Mouse (Mus musculus) cortical plate, adult 2 months (tissue): ENCODE data around the gene Ppara. TPM values are rescaled to one million over a fixed set of nuclear protein-coding genes. Genes with fewer than 3 reads are reported as not detected.
A peak's percentile ranks its signal among the peaks of the same experiment; 100 is the strongest.

Experiments
- H3K27ac ChIP-seq: fragments of 200-500 bp; 2 replicates; pipeline ENCODE4 v1.5.1; 2012; ENCODE audit warnings: low read length, control low read depth, inconsistent platforms; ENCODE audit not compliant: insufficient read depth
- H3K4me1 ChIP-seq: fragments of 200-500 bp; 2 replicates; pipeline ENCODE4 v1.6.1; 2011; ENCODE audit warnings: low read length; ENCODE audit not compliant: control insufficient read depth, insufficient read depth
- H3K4me3 ChIP-seq: fragments of 200-500 bp; 2 replicates; pipeline ENCODE4 v1.5.1; 2011; ENCODE audit warnings: mild to moderate bottlenecking, low read length, control low read depth; ENCODE audit not compliant: insufficient read depth
- CTCF ChIP-seq: fragments of 200-500 bp; IDR thresholded peaks from 2 replicates; pipeline ENCODE4 v1.5.1; 2011; ENCODE audit warnings: mild to moderate bottlenecking, control low read depth, low read length; ENCODE audit not compliant: insufficient read depth; ENCODE audit errors: extremely low read depth
- POLR2A ChIP-seq: fragments of 200-500 bp; IDR thresholded peaks from 2 replicates; pipeline ENCODE4 v1.6.1; 2011; ENCODE audit warnings: mild to moderate bottlenecking, low read length, control low read depth; ENCODE audit not compliant: insufficient read depth; ENCODE audit errors: extremely low read depth
- polyA plus RNA-seq: library from polyadenylated mRNA; depleted of rRNA; stranded (reverse); fragments of >200 nt; gene quantifications from 2 replicates; pipeline ENCODE4 v1.2.3, GENCODE M21; 2012

Ppara gene
- polyA plus RNA-seq, 1 experiment = 2.0 TPM

- H3K4me3 ChIP-seq = no peak overlapping the region
- no peaks in the 10 kb centered on the region for H3K4me1 ChIP-seq
- H3K27ac ChIP-seq = no peak overlapping the region
- TF ChIP-seq CTCF (no peak), POLR2A (no peak)
Measured at GRCm38 (mm10) chr15:85749141-85749540, 14.4 kb downstream of the Ppara start.

DNA sequence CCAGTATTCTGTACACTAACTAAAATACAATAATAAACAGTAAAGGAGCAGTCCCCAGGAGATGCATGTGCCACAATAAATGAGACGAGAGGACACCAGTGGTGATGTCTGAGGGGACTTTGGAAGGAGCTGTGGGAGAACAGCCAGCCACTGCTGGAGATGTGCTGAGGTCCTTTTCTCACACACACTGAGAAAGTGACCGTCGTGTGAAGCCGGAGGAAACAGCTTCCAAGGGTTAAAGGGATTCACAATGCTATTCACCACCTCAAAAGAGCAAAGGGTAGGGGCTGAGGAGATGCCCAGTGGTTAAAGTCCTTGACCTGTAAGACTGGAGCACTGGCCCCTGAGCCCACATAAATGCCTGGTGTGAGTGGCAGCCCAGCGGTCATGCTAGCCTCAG is 15.3 kb downstream of the Ppara start:
- TF ChIP-seq CTCF = no peak
- TF ChIP-seq POLR2A = no peak
- Histone ChIP-seq H3K27ac (no peak overlapping the region), H3K4me1 (no peaks in the 10 kb centered on the region), H3K4me3 (no peak overlapping the region)

DNA sequence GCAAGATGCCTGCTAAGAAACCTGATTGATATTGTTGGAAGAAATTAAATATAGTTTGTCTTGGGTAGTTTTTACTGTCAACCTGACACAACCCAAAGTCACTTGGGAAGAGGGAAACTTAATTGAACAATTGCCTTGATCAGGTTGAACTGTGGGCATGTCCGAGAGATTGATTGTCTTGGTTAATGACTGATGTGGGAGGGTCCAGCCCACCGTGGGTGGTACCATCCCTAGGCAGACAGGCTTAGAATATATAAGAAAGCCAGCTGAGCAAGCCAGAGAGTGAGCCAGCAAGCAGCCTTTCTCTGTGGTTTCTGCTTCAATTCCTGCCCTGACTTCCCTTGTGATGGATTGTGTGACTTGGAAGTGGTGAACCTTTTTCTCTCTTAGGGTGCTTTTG is 17.9 kb downstream of the Ppara start:
- no peak overlapping the region for H3K27ac ChIP-seq
- no peak overlapping the region for H3K4me3 ChIP-seq
- TF ChIP-seq CTCF (no peak), POLR2A (no peak)
- no peaks in the 10 kb centered on the region for H3K4me1 ChIP-seq

DNA sequence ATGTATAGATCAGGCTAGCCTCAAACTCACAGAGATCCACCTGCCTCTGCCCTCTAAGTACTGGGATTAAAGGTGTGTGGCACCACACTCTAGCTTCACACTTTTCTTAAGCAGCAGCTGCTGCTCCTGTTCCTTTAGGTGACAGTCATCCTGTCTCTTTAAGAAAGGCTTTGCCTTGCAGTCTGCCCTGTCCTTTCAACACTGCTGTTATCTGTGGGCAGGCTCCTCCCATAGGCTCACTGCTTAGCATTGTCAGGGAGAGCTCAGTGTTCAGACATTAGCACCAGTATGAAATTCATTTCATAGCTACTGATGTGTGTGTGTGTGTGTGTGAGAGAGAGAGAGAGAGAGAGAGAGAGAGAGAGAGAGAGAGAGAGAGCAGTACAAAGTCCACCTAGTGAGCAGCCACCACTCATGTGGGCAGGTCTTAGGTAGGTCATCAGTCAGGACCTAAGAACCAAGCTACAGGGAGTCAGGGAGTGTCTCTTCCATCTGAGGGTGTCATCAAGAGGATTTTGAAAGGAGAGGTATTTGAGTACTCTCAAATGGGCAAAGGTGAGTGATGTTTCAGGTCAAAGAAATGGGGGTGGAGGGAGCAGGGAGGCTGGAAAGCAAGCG is 19.4 kb downstream of the Ppara start:
- no peak overlapping the region for H3K4me3 ChIP-seq
- H3K27ac ChIP-seq = no peak overlapping the region
- TF ChIP-seq POLR2A (no peak), CTCF (no peak)
- H3K4me1 ChIP-seq = no peaks in the 10 kb centered on the region

- Histone ChIP-seq H3K27ac (no peak overlapping the region), H3K4me1 (no peaks in the 10 kb centered on the region), H3K4me3 (no peak overlapping the region)
- no peak for TF ChIP-seq CTCF
- TF ChIP-seq POLR2A = no peak
Measured at GRCm38 (mm10) chr15:85755214-85755613, 20.4 kb downstream of the Ppara start.

DNA sequence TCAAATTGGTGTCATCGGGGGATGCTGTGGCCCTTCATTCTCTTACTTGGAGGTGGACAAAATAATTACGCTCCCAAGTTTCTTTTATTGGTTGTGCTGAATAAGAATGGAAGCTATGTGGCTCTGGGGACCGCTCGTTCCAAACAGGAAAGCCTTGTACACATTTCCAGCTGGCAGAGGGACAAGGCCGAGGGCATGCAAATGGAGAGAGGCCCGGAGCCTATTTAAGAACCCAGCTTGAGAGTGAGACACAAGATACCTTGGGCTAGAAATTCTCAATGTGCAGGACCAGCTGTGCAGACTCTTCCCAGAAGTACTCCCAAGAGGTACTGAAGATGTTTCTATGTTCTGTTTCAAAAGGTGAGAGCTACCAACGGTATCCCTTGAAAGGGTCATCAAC is 21.8 kb downstream of the Ppara start:
- H3K4me3 ChIP-seq = no peak overlapping the region

GRCm38 (mm10) chr15:85757768-85758167 is 23.0 kb downstream of the Ppara start:
- Histone ChIP-seq H3K27ac (no peak overlapping the region), H3K4me3 (no peak overlapping the region), H3K4me1 (no peaks in the 10 kb centered on the region)
- TF ChIP-seq POLR2A (no peak), CTCF (no peak)

More for the DNA sequence above, 21.8 kb downstream of the Ppara start:
- no peaks in the 10 kb centered on the region for H3K4me1 ChIP-seq
- peak overlapping the region; percentile 35; the same call in 1 of the 2 replicates for H3K27ac ChIP-seq
- TF ChIP-seq CTCF (no peak), POLR2A (no peak)

GRCm38 (mm10) chr15:85762761-85763160 is 28.0 kb downstream of the Ppara start:
- TF ChIP-seq CTCF (no peak), POLR2A (no peak)
- no peak overlapping the region for H3K4me3 ChIP-seq
- no peaks in the 10 kb centered on the region for H3K4me1 ChIP-seq
- H3K27ac ChIP-seq = no peak overlapping the region

GRCm38 (mm10) chr15:85765022-85765421 is 30.2 kb downstream of the Ppara start:
- TF ChIP-seq POLR2A = no peak
- TF ChIP-seq CTCF = no peak
- no peaks in the 10 kb centered on the region for H3K4me1 ChIP-seq
- no peak overlapping the region for H3K4me3 ChIP-seq
- no peak overlapping the region for H3K27ac ChIP-seq

DNA sequence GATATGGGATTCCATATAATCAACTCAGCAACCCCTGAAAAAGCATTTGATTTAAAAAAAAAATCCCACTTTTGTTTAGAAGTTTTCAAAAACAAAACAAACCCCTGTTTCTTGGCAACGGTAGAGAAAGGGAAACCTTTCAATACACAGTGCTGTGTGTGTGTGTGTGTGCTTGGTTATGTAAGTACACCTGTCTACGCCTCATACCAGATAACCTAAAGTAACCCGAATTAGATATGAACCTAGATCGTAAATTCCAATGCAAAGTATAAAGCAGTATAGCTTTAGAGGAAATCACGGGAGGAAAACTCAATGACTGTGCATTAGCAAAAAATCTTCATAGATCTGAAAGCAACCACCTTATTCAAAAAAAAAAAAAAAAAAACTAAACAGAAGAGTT is 31.9 kb downstream of the Ppara start:
- H3K4me3 ChIP-seq = no peak overlapping the region
- TF ChIP-seq CTCF (no peak), POLR2A (no peak)
- no peak overlapping the region for H3K27ac ChIP-seq
- H3K4me1 ChIP-seq = no peaks in the 10 kb centered on the region

- no peaks in the 10 kb centered on the region for H3K4me1 ChIP-seq
- TF ChIP-seq POLR2A = no peak
- no peak for TF ChIP-seq CTCF
- no peak overlapping the region for H3K27ac ChIP-seq
- H3K4me3 ChIP-seq = no peak overlapping the region
Measured at GRCm38 (mm10) chr15:85768991-85769390, 34.2 kb downstream of the Ppara start.
